ENCODE assay signal across 19 mouse cellular contexts in genomic region chr2:115725503-115725902, GRCm38 (mm10).
A peak's percentile ranks its signal among the peaks of the same experiment; 100 is the strongest.
DNase-seq lines count a peak whose midpoint lies in the region; ATAC-seq lines count a peak whose summit lies in the region.
"Had no signal": no experiment of that assay in that cellular context is flagged by ENCODE, and none has a peak within 500 bp of the region (broad histone marks: within the 10 kb centered on the region; RNA-seq: fewer than 3 reads in every experiment).

No protein-coding gene starts in this region.

- no peaks in the 10 kb centered on the region for H3K36me3 ChIP-seq in hindbrain, embryonic 15.5 days
- H3K36me3 ChIP-seq in hindbrain, embryonic 12.5 days: no peaks in the 10 kb centered on the region
- no peaks in the 10 kb centered on the region for H3K36me3 ChIP-seq in neural tube, embryonic 13.5 days
- H3K36me3 ChIP-seq in forebrain, embryonic 14.5 days (ENCODE audit: control insufficient read depth, insufficient read depth, low read length): no peaks in the 10 kb centered on the region
- H3K36me3 ChIP-seq: stomach, embryonic 15.5 days had no signal

- WGBS in hindbrain, embryonic 15.5 days: 46% methylated on average over 6 of the region's 6 CpGs
- 67% methylated on average over 6 of the region's 6 CpGs for WGBS in hindbrain, embryonic 12.5 days
- WGBS in neural tube, embryonic 13.5 days: 28% methylated on average over 6 of the region's 6 CpGs
- WGBS in forebrain, embryonic 14.5 days: 7% methylated on average over 6 of the region's 6 CpGs

- H3K4me3 ChIP-seq in hindbrain, embryonic 15.5 days: no peak overlapping the region
- H3K4me3 ChIP-seq in hindbrain, embryonic 12.5 days: no peak overlapping the region
- H3K4me3 ChIP-seq in neural tube, embryonic 13.5 days: no peak overlapping the region
- no peak overlapping the region for H3K4me3 ChIP-seq in forebrain, embryonic 14.5 days (ENCODE audit: low read depth, low read length)
- H3K4me3 ChIP-seq: heart, embryonic 13.5 days; limb, embryonic 13.5 days; liver, embryonic 13.5 days; stomach, embryonic 15.5 days had no signal

- no peak overlapping the region for H3K9ac ChIP-seq in hindbrain, embryonic 15.5 days
- H3K9ac ChIP-seq in hindbrain, embryonic 12.5 days: no peak overlapping the region
- H3K9ac ChIP-seq in neural tube, embryonic 13.5 days: no peak overlapping the region
- no peak overlapping the region for H3K9ac ChIP-seq in forebrain, embryonic 14.5 days (ENCODE audit: low read length)
- H3K9ac ChIP-seq: heart, embryonic 13.5 days; limb, embryonic 13.5 days; liver, embryonic 13.5 days; lung, embryonic 14.5 days; stomach, embryonic 15.5 days had no signal

- no peak for DNase-seq in neural tube, embryonic 10.5 days (ENCODE audit: extremely low spot score, low spot score)
- DNase-seq in forebrain, embryonic 14.5 days (ENCODE audit: low spot score): peak; percentile 97
- no peak for DNase-seq in kidney, adult 18-20 months
- DNase-seq in MN1 (ENCODE audit: low spot score): no peak
- DNase-seq: adrenal gland, adult 2 months; B cell, adult 2 months; cerebellum, adult 9-10 months; gastrocnemius, postnatal 14 days; heart, adult 18-20 months; kidney, postnatal 4 days; liver, embryonic 13.5 days; lung, embryonic 14.5 days; thymus, adult 2 months had no signal

- peak overlapping the region; percentile 35; the same call in 1 of the 2 replicates for H3K27ac ChIP-seq in hindbrain, embryonic 15.5 days (replicated peaks)
- H3K27ac ChIP-seq in hindbrain, embryonic 12.5 days: no peak overlapping the region
- 0 out of 2 replicates have a peak overlapping the region, but pooled peaks have one; percentile 2 for H3K27ac ChIP-seq in neural tube, embryonic 13.5 days (replicated peaks)
- peak overlapping the region; percentile 88; the same call in 1 of the 2 replicates for H3K27ac ChIP-seq in forebrain, embryonic 14.5 days (ENCODE audit: low read depth, low read length)
- H3K27ac ChIP-seq: heart, embryonic 13.5 days; limb, embryonic 13.5 days; liver, embryonic 13.5 days; stomach, embryonic 15.5 days had no signal

- H3K9me3 ChIP-seq in hindbrain, embryonic 15.5 days: no peaks in the 10 kb centered on the region
- H3K9me3 ChIP-seq in hindbrain, embryonic 12.5 days (replicated peaks): peaks cover 5% of the 10 kb centered on the region; the same call in 1 of the 2 replicates
- peaks cover 6% of the 10 kb centered on the region for H3K9me3 ChIP-seq in neural tube, embryonic 13.5 days
- 0 out of 2 replicates have a peak, but pooled peaks cover under 1% of the 10 kb centered on the region for H3K9me3 ChIP-seq in forebrain, embryonic 14.5 days (replicated peaks; ENCODE audit: control insufficient read depth, low read length)
- H3K9me3 ChIP-seq: stomach, embryonic 15.5 days had no signal

- ATAC-seq in hindbrain, embryonic 15.5 days (ENCODE audit: low FRiP score, low read depth): no peak
- ATAC-seq in hindbrain, embryonic 12.5 days (ENCODE audit: low FRiP score): no peak
- ATAC-seq in neural tube, embryonic 13.5 days (ENCODE audit: low read depth): no peak
- ATAC-seq in forebrain, embryonic 14.5 days: peak; percentile 88

- H3K4me1 ChIP-seq in hindbrain, embryonic 15.5 days (replicated peaks): peaks cover 22% of the 10 kb centered on the region
- H3K4me1 ChIP-seq in hindbrain, embryonic 12.5 days: peaks cover 29% of the 10 kb centered on the region
- peaks cover 47% of the 10 kb centered on the region for H3K4me1 ChIP-seq in neural tube, embryonic 13.5 days (replicated peaks)
- peaks cover 30% of the 10 kb centered on the region for H3K4me1 ChIP-seq in forebrain, embryonic 14.5 days (ENCODE audit: control insufficient read depth, insufficient read depth, low read length)
- H3K4me1 ChIP-seq: liver, embryonic 13.5 days; stomach, embryonic 15.5 days had no signal

- H3K27me3 ChIP-seq in hindbrain, embryonic 15.5 days: no peaks in the 10 kb centered on the region
- H3K27me3 ChIP-seq in hindbrain, embryonic 12.5 days: no peaks in the 10 kb centered on the region
- H3K27me3 ChIP-seq in neural tube, embryonic 13.5 days: no peaks in the 10 kb centered on the region
- H3K27me3 ChIP-seq in forebrain, embryonic 14.5 days (replicated peaks; ENCODE audit: control insufficient read depth, insufficient read depth, low read length): no peaks in the 10 kb centered on the region
- H3K27me3 ChIP-seq: heart, embryonic 13.5 days; liver, embryonic 13.5 days; stomach, embryonic 15.5 days had no signal

- H3K4me2 ChIP-seq in hindbrain, embryonic 15.5 days: no peak overlapping the region
- no peak overlapping the region for H3K4me2 ChIP-seq in hindbrain, embryonic 12.5 days (replicated peaks)
- H3K4me2 ChIP-seq in neural tube, embryonic 13.5 days: no peak overlapping the region; the same call in 1 of the 2 replicates
- H3K4me2 ChIP-seq in forebrain, embryonic 14.5 days (ENCODE audit: low read length): peak overlapping the region; percentile 8; the same call in 1 of the 2 replicates
- H3K4me2 ChIP-seq: heart, embryonic 13.5 days; limb, embryonic 13.5 days; liver, embryonic 13.5 days; lung, embryonic 14.5 days; stomach, embryonic 15.5 days had no signal
